Mouse (Mus musculus) MEL (cell line): ENCODE data around the gene Mxra8. TPM values are rescaled to one million over a fixed set of nuclear protein-coding genes. Genes with fewer than 3 reads are reported as not detected.
A peak's percentile ranks its signal among the peaks of the same experiment; 100 is the strongest.

Experiments used
- DNase-seq: peaks from one replicate; pipeline ENCODE4 v3.0.0; 2011; ENCODE audit warnings: low read depth, low spot score
- H3K27ac ChIP-seq: 2 replicates; pipeline ENCODE4 v1.5.1; 2012; ENCODE audit warnings: low read depth, mild to moderate bottlenecking, control low read depth, low read length, moderate library complexity; ENCODE audit not compliant: control insufficient read depth
- H3K27me3 ChIP-seq, 2 experiments: fragments of 150-350 bp in 1 of 2; sonication (generic) in 1 of 2; 2 replicates each; pipeline ENCODE4 v1.6.1; 2012; ENCODE audit warnings: low read length in 2 of 2, mild to moderate bottlenecking in 2 of 2, improper control_type of control experiment in 1 of 2, moderate library complexity in 1 of 2; ENCODE audit not compliant: insufficient read depth in 2 of 2, control insufficient read depth in 1 of 2
- H3K36me3 ChIP-seq, 2 experiments: 2 replicates each; pipeline ENCODE4 v1.6.1; 2012 to 2014; ENCODE audit warnings: low read length in 2 of 2, improper control_type of control experiment in 1 of 2, inconsistent platforms in 1 of 2, mild to moderate bottlenecking in 1 of 2; ENCODE audit not compliant: insufficient read depth in 2 of 2, control insufficient read depth in 1 of 2
- H3K4me1 ChIP-seq, 2 experiments: fragments of 150-350 bp in 1 of 2; sonication (generic) in 1 of 2; 2 replicates each; pipeline ENCODE4 v1.6.1; 2012; ENCODE audit warnings: low read length in 2 of 2, improper control_type of control experiment in 1 of 2, mild to moderate bottlenecking in 1 of 2; ENCODE audit not compliant: insufficient read depth in 2 of 2, control insufficient read depth in 1 of 2
- H3K4me3 ChIP-seq, 2 experiments: fragments of 150-350 bp in 1 of 2; sonication (generic) in 1 of 2; 2 replicates each; pipeline ENCODE4 v1.5.1; 2012; ENCODE audit warnings: low read depth in 2 of 2, low read length in 2 of 2, mild to moderate bottlenecking in 2 of 2, moderate library complexity in 2 of 2, control low read depth in 1 of 2, improper control_type of control experiment in 1 of 2; ENCODE audit not compliant: control insufficient read depth in 1 of 2, insufficient read depth in 1 of 2
- H3K79me2 ChIP-seq: 2 replicates; pipeline ENCODE4 v1.6.1; 2012; ENCODE audit warnings: mild to moderate bottlenecking, low read length, moderate library complexity; ENCODE audit not compliant: control insufficient read depth, poor library complexity, insufficient read depth
- H3K9ac ChIP-seq: 2 replicates; pipeline ENCODE4 v1.6.1; 2012; ENCODE audit warnings: low read depth, mild to moderate bottlenecking, control low read depth, low read length, moderate library complexity; ENCODE audit not compliant: control insufficient read depth, poor library complexity, severe bottlenecking
- H3K9me3 ChIP-seq: fragments of 150-350 bp; sonication (generic); replicated peaks from 2 replicates; pipeline ENCODE4 v1.6.1; 2012; ENCODE audit warnings: mild to moderate bottlenecking, low read length, improper control_type of control experiment, moderate library complexity; ENCODE audit not compliant: insufficient read depth
- BHLHE40 ChIP-seq: IDR thresholded peaks from 2 replicates; pipeline ENCODE4 v1.6.1; 2012; ENCODE audit warnings: low read depth, mild to moderate bottlenecking, inconsistent platforms, low read length, improper control_type of control experiment, borderline replicate concordance
- CTCF ChIP-seq, 3 experiments: IDR thresholded peaks in 2 of 3; conservative IDR thresholded peaks in 1 of 3; 2 replicates each; pipeline ENCODE4 v1.5.1; 2011 to 2012; ENCODE audit warnings: low read length in 3 of 3, low read depth in 2 of 3, mild to moderate bottlenecking in 2 of 3, improper control_type of control experiment in 1 of 3, inconsistent platforms in 1 of 3, mixed read lengths in 1 of 3, moderate library complexity in 1 of 3; ENCODE audit not compliant: control insufficient read depth in 1 of 3, insufficient read depth in 1 of 3, poor library complexity in 1 of 3, severe bottlenecking in 1 of 3
- EP300 ChIP-seq, 2 experiments: IDR thresholded peaks; 2 replicates each; pipeline ENCODE4 v1.6.1; 2011; ENCODE audit warnings: improper control_type of control experiment in 2 of 2, low read length in 2 of 2, low read depth in 1 of 2, mild to moderate bottlenecking in 1 of 2
- GATA1 ChIP-seq: IDR thresholded peaks from 2 replicates; pipeline ENCODE4 v1.6.1; 2011; ENCODE audit warnings: low read depth, low read length, improper control_type of control experiment
- JUND ChIP-seq: IDR thresholded peaks from 2 replicates; pipeline ENCODE4 v1.6.1; 2011; ENCODE audit warnings: low read depth, mild to moderate bottlenecking, improper control_type of control experiment, low read length
- KAT2A ChIP-seq: conservative IDR thresholded peaks from 2 replicates; pipeline ENCODE4 v1.6.1; 2012; ENCODE audit warnings: low read depth, low read length, improper control_type of control experiment, inconsistent platforms
- MAFK ChIP-seq: IDR thresholded peaks from 2 replicates; pipeline ENCODE4 v1.6.1; 2011; ENCODE audit warnings: low read depth, mild to moderate bottlenecking, low read length, improper control_type of control experiment, borderline replicate concordance
- MAZ ChIP-seq: IDR thresholded peaks from 2 replicates; pipeline ENCODE4 v1.6.1; 2012; ENCODE audit warnings: low read depth, mild to moderate bottlenecking, inconsistent platforms, low read length, improper control_type of control experiment
- MYB ChIP-seq: IDR thresholded peaks from 2 replicates; pipeline ENCODE4 v1.6.1; 2011; ENCODE audit warnings: mild to moderate bottlenecking, low read depth, low read length, improper control_type of control experiment
- NELFE ChIP-seq: IDR thresholded peaks from 2 replicates; pipeline ENCODE4 v1.6.1; 2011; ENCODE audit warnings: low read depth, low read length, improper control_type of control experiment
- POLR2A ChIP-seq, 2 experiments: IDR thresholded peaks; 2 replicates each; pipeline ENCODE4 v1.6.1; 2011 to 2012; ENCODE audit warnings: low read length in 2 of 2, mild to moderate bottlenecking in 2 of 2, control low read depth in 1 of 2, improper control_type of control experiment in 1 of 2, low read depth in 1 of 2, moderate library complexity in 1 of 2; ENCODE audit not compliant: control insufficient read depth in 1 of 2, insufficient read depth in 1 of 2, poor library complexity in 1 of 2
- POLR2AphosphoS2 ChIP-seq: IDR thresholded peaks from 2 replicates; pipeline ENCODE4 v1.6.1; 2011; ENCODE audit warnings: low read length, improper control_type of control experiment
- POLR2AphosphoS5 ChIP-seq: IDR thresholded peaks from 2 replicates; pipeline ENCODE4 v1.6.1; 2012; ENCODE audit warnings: low read depth, borderline replicate concordance, mild to moderate bottlenecking, inconsistent platforms, low read length, moderate library complexity, mixed read lengths
- RAD21 ChIP-seq: IDR thresholded peaks from 2 replicates; pipeline ENCODE4 v1.6.1; 2011; ENCODE audit warnings: mild to moderate bottlenecking, low read depth, low read length, improper control_type of control experiment
- RCOR1 ChIP-seq: IDR thresholded peaks from 2 replicates; pipeline ENCODE4 v1.6.1; 2012; ENCODE audit warnings: low read depth, mild to moderate bottlenecking, inconsistent platforms, low read length, improper control_type of control experiment
- TAL1 ChIP-seq: IDR thresholded peaks from 2 replicates; pipeline ENCODE4 v1.6.1; 2012; ENCODE audit warnings: mild to moderate bottlenecking, inconsistent platforms, low read length, moderate library complexity, mixed read lengths
- UBTF ChIP-seq: IDR thresholded peaks from 2 replicates; pipeline ENCODE4 v1.6.1; 2012; ENCODE audit warnings: low read depth, mild to moderate bottlenecking, inconsistent platforms, low read length, improper control_type of control experiment, moderate library complexity, borderline replicate concordance; ENCODE audit not compliant: insufficient read depth
- ZC3H11A ChIP-seq: IDR thresholded peaks from 2 replicates; pipeline ENCODE4 v1.6.1; 2012; ENCODE audit warnings: low read depth, mild to moderate bottlenecking, inconsistent platforms, low read length, improper control_type of control experiment
- ZKSCAN1 ChIP-seq: IDR thresholded peaks from 2 replicates; pipeline ENCODE4 v1.6.1; 2012; ENCODE audit warnings: low read depth, mild to moderate bottlenecking, inconsistent platforms, low read length, improper control_type of control experiment, moderate library complexity
- polyA plus RNA-seq, 2 experiments: library from polyadenylated mRNA; stranded (reverse) in 1 of 2; unstranded in 1 of 2; fragments of >175 nt in 1 of 2; fragments of >200 nt in 1 of 2; gene quantifications; 2 replicates each; pipeline versions ENCODE4 v1.2.1 to v1.2.4; 2012; ENCODE audit warnings: low replicate concordance in 2 of 2, low read depth in 1 of 2; ENCODE audit not compliant: insufficient read length in 2 of 2, insufficient read depth in 1 of 2, missing spikeins in 1 of 2
- total RNA-seq: library from RNA; depleted of rRNA; stranded (reverse); fragments of 300-350 nt; gene quantifications from 2 replicates; pipeline ENCODE4 v1.2.3, GENCODE M21; 2012

Gene Mxra8
- total and polyA plus RNA-seq, 3 experiments, result 0.46 TPM; not detected in 2

GRCm38 (mm10) chr4:155887674-155888073, 48.2 kb downstream of the Mxra8 start:
- no peak for DNase-seq
- TF ChIP-seq JUND (no peak), POLR2A (IDR thresholded peaks at IDR 0.05; ENCODE audit: control insufficient read depth in 1 of 2, insufficient read depth in 1 of 2, low read depth in 1 of 2, low read length in 2 of 2, poor library complexity in 1 of 2) (0 out of 4 replicates have a peak, but pooled peaks of 1 of the 2 experiments have one; percentile 3)
- peaks cover 22% of the 10 kb centered on the region for H3K79me2 ChIP-seq
- H3K9me3 ChIP-seq, result no peaks in the 10 kb centered on the region
- no peak overlapping the region for H3K9ac ChIP-seq
- no peak overlapping the region for H3K4me3 ChIP-seq
- peaks cover 0 to 2% of the 10 kb centered on the region in 2 experiments; a peak in 1 of 4 replicates for H3K4me1 ChIP-seq
- H3K27me3 ChIP-seq, result no peaks in the 10 kb centered on the region
- no peak overlapping the region for H3K27ac ChIP-seq
- peaks cover 0 to 5% of the 10 kb centered on the region in 2 experiments; a peak in 3 of 4 replicates for H3K36me3 ChIP-seq

DNA sequence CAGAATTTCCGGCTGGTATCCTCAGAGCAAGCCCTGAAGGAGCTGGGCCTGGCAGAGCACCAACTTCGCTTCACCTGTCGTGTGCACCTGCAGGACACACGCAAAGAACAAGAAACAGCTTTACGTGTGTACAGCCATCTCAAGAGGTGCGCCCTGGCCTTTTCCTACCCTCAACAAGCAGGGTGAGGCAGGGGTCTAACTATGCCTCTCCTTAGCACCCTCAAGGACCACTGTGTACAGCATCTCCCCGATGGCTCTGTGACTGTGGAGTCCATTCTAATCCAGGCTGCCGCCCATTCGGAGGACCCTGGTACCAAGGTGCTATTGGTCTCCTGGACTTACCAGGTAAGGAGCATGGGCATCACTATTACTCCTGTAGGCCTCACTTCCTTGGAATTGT, 48.7 kb downstream of the Mxra8 start:
- H3K4me3 ChIP-seq, result no peak overlapping the region
- H3K27me3 ChIP-seq, result no peaks in the 10 kb centered on the region
- peaks cover 27% of the 10 kb centered on the region for H3K79me2 ChIP-seq
- H3K27ac ChIP-seq, result no peak overlapping the region
- DNase-seq, result no peak
- peaks cover 0 to 3% of the 10 kb centered on the region in 2 experiments; a peak in 3 of 4 replicates for H3K36me3 ChIP-seq
- no peak overlapping the region for H3K9ac ChIP-seq
- H3K9me3 ChIP-seq, result no peaks in the 10 kb centered on the region
- TF ChIP-seq POLR2AphosphoS2 (peak; percentile 45; the same call in 1 of the 2 replicates), EP300 (IDR thresholded peaks at IDR 0.05; ENCODE audit: low read depth in 1 of 2, low read length in 2 of 2) (no peak)
- TF ChIP-seq, all 39 proteins: peak for 1
- peaks cover 2% of the 10 kb centered on the region in 2 experiments; a peak in 3 of 4 replicates for H3K4me1 ChIP-seq

DNA sequence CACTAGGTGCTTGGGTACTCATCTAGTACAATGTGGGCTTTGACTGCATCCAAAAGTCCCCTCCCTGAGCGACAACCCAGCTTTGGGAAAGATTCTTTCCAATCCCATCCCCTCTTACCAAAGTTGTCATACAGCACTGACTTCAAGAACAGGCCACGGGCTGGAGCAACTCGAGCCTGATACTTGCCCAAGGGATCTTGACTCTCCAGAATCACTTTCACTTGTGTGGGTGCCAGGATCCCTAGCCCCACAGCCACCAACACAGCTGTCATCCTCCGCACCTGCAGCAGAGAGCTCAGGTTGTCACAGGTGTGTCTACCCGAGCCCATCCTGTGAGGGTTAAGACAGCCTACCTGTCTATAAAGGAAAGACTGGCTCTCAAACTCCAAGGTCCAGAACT, 49.8 kb downstream of the Mxra8 start:
- Histone ChIP-seq H3K9me3 (no peaks in the 10 kb centered on the region), H3K79me2 (peaks cover 36% of the 10 kb centered on the region), H3K4me1 (peaks cover 2 to 10% of the 10 kb centered on the region in 2 experiments; a peak in 3 of 4 replicates), H3K36me3 (peaks cover 1 to 4% of the 10 kb centered on the region in 2 experiments; a peak in 3 of 4 replicates), H3K9ac (no peak overlapping the region), H3K4me3 (no peak overlapping the region), H3K27me3 (no peaks in the 10 kb centered on the region), H3K27ac (no peak overlapping the region)
- TF ChIP-seq KAT2A, result no peak
- TF ChIP-seq MYB, result no peak
- no peak for TF ChIP-seq NELFE
- TF ChIP-seq ZKSCAN1, result no peak
- TF ChIP-seq ZC3H11A, result no peak
- TF ChIP-seq UBTF, result no peak
- no peak for TF ChIP-seq POLR2AphosphoS5
- no peak for TF ChIP-seq EP300 (IDR thresholded peaks at IDR 0.05; ENCODE audit: low read depth in 1 of 2, low read length in 2 of 2)
- TF ChIP-seq CTCF (IDR thresholded peaks at IDR 0.05 in 2 of 3, conservative IDR thresholded peaks at IDR 0.05 in 1 of 3; ENCODE audit: control insufficient read depth in 1 of 3, insufficient read depth in 1 of 3, low read depth in 2 of 3, low read length in 3 of 3, poor library complexity in 1 of 3, severe bottlenecking in 1 of 3), result no peak
- no peak for TF ChIP-seq BHLHE40
- TF ChIP-seq MAFK, result no peak
- TF ChIP-seq TAL1, result no peak
- no peak for TF ChIP-seq GATA1
- TF ChIP-seq RCOR1, result no peak
- TF ChIP-seq RAD21, result no peak
- TF ChIP-seq MAZ, result no peak
- no peak for DNase-seq
